ENCODE assay signal across 25 mouse cellular contexts in genomic region chr17:80652740-80653139, GRCm38 (mm10).
DNase-seq lines count a peak whose midpoint lies in the region; ATAC-seq lines count a peak whose summit lies in the region.
"Had no signal": no experiment of that assay in that cellular context is flagged by ENCODE, and none has a peak within 500 bp of the region (broad histone marks: within the 10 kb centered on the region; RNA-seq: fewer than 3 reads in every experiment).

No protein-coding gene starts in this region.

- no peaks in the 10 kb centered on the region for H3K27me3 ChIP-seq in embryonic facial prominence, embryonic 11.5 days (ENCODE audit: control insufficient read depth, insufficient read depth, low read length)
- H3K27me3 ChIP-seq: embryonic facial prominence, embryonic 13.5 days; forebrain, embryonic 13.5 days; intestine, embryonic 15.5 days had no signal

- H3K9me3 ChIP-seq in embryonic facial prominence, embryonic 11.5 days (replicated peaks; ENCODE audit: control insufficient read depth, low read length), result no peaks in the 10 kb centered on the region
- H3K9me3 ChIP-seq: embryonic facial prominence, embryonic 13.5 days; forebrain, embryonic 13.5 days; G1E; intestine, embryonic 15.5 days had no signal

- H3K9ac ChIP-seq in embryonic facial prominence, embryonic 11.5 days (replicated peaks; ENCODE audit: low read length), result no peak overlapping the region
- H3K9ac ChIP-seq: embryonic facial prominence, embryonic 13.5 days; forebrain, embryonic 13.5 days; intestine, embryonic 15.5 days; liver, embryonic 14.5 days; lung, embryonic 14.5 days had no signal

- H3K27ac ChIP-seq in embryonic facial prominence, embryonic 11.5 days (replicated peaks; ENCODE audit: low read depth, low read length), result no peak overlapping the region
- H3K27ac ChIP-seq: embryonic facial prominence, embryonic 13.5 days; forebrain, embryonic 13.5 days; intestine, embryonic 15.5 days; liver, embryonic 14.5 days; stomach, postnatal 0 days had no signal

- H3K4me1 ChIP-seq in embryonic facial prominence, embryonic 11.5 days (ENCODE audit: control insufficient read depth, insufficient read depth, low read length), result no peaks in the 10 kb centered on the region
- H3K4me1 ChIP-seq: embryonic facial prominence, embryonic 13.5 days; forebrain, embryonic 13.5 days; intestine, embryonic 15.5 days had no signal

- peak; percentile 28 for DNase-seq in adrenal gland, adult 8-10 months
- DNase-seq in adrenal gland, adult 18-20 months (ENCODE audit: low spot score in 2 of 2), result no peak
- peak; percentile 8 for DNase-seq in 3T3-L1 (ENCODE audit: low read depth, low spot score)
- peak; percentile 22 for DNase-seq in adipocyte (ENCODE audit: low spot score)
- DNase-seq in embryonic facial prominence, embryonic 11.5 days (ENCODE audit: low spot score), result peak; percentile 40
- DNase-seq in heart, adult 9 months (ENCODE audit: low spot score in 2 of 2), result no peak
- DNase-seq in cerebellum, adult 11 months, result no peak
- DNase-seq: cerebellum, postnatal 14 days; gastrocnemius, postnatal 10 days; kidney, adult 9 months; kidney, postnatal 25 days; layer of hippocampus, postnatal 36 days; lung, embryonic 14.5 days; right cerebral cortex, postnatal 14 days; thymus, adult 2 months; thymus, postnatal 4 days had no signal

- no peak overlapping the region for H3K4me3 ChIP-seq in embryonic facial prominence, embryonic 11.5 days (ENCODE audit: low read depth, low read length)
- H3K4me3 ChIP-seq: embryonic facial prominence, embryonic 13.5 days; erythroblast, embryonic 14.5 days; forebrain, embryonic 13.5 days; intestine, embryonic 15.5 days had no signal

- no peak for ATAC-seq in embryonic facial prominence, embryonic 11.5 days (replicated peaks; ENCODE audit: insufficient number of reproducible peaks, low FRiP score, low TSS enrichment, low read depth)
- ATAC-seq: forebrain, embryonic 13.5 days; hindbrain, embryonic 16.5 days; intestine, embryonic 15.5 days had no signal

- WGBS in embryonic facial prominence, embryonic 11.5 days, result 39% methylated on average over 6 of the region's 6 CpGs

- peaks cover 3% of the 10 kb centered on the region; the same call in 1 of the 2 replicates for H3K36me3 ChIP-seq in embryonic facial prominence, embryonic 11.5 days (replicated peaks; ENCODE audit: control insufficient read depth, insufficient read depth, low read depth, low read length)
- H3K36me3 ChIP-seq: G1E; intestine, embryonic 15.5 days had no signal

- H3K4me2 ChIP-seq in embryonic facial prominence, embryonic 11.5 days (ENCODE audit: low read depth, low read length), result no peak overlapping the region
- H3K4me2 ChIP-seq: embryonic facial prominence, embryonic 13.5 days; forebrain, embryonic 13.5 days; heart, embryonic 11.5 days; intestine, embryonic 15.5 days; lung, embryonic 14.5 days had no signal

Comparison
In these comparisons a context has a peak if more than half of its experiments do, and no peak if none do; other contexts are left out.
1. DNase-seq: peak in adrenal gland, adult 8-10 months (single experiment), 3T3-L1 (single experiment), adipocyte (single experiment) and embryonic facial prominence, embryonic 11.5 days (single experiment); none in adrenal gland, adult 18-20 months (0 of 2), heart, adult 9 months (0 of 2) and cerebellum, adult 11 months (single experiment).